Mouse (Mus musculus) telencephalon, adult 2 months (tissue): ENCODE data around the gene Acad8.

Experiments
- DNase-seq: peaks from one replicate; pipeline ENCODE4 v3.0.0-alpha.2; 2011; ENCODE audit warnings: low read depth, low spot score

The Acad8 gene

GRCm38 (mm10) chr9:26985090-26985613 is 14.2 kb downstream of the Acad8 start:
- DNase-seq = no peak

GRCm38 (mm10) chr9:26978776-26979175 is 20.6 kb downstream of the Acad8 start:
- DNase-seq = no peak

GRCm38 (mm10) chr9:26977754-26978153 is 21.6 kb downstream of the Acad8 start:
- no peak for DNase-seq

DNA sequence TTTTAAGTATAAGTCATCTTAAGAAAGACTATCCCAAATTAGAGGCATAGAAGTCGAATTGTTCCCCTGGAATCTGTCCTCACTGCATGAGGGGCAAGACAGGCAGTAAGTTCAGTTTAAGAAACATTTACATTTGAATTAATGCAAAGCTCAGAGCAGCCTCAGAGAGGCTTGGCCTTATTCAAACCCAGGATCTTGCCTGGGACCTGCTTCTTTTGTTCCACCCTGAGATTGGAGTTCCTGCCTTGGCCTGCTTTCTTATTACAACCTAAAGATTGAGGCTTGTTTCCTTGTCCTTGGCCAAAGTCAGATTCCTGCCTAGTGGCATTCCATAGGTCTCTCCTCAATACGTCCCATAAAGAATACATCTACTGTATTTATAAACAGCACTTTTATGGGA is 51.6 kb downstream of the Acad8 start:
- DNase-seq = no peak

DNA sequence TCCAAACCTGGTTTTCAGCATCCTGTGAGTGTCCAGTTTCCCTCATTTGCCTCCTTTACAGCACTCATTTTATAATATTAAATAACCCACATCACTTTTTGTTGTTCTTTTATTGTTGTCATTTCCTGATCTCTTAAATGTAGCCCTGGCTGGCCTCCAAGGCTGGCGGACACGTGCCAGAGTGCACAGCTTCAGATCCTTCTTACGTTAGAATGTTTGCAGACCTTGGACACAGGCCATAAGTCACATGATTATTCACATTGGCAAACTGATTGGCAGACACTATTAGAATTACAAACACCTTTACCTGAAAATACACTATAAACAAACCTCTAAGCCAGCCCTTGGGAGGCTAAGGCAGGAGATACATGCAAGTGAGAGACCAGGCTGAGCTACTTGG is 75.2 kb downstream of the Acad8 start:
- DNase-seq = no peak
